Mouse (Mus musculus) lung, embryonic 15.5 days (tissue): ENCODE measurements around the gene Nipsnap3a. TPM values are rescaled to one million over a fixed set of nuclear protein-coding genes. Genes with fewer than 3 reads are reported as not detected.

Experiments used
- ATAC-seq: fragments of 200-750 bp; cut with Nextera tagmentation; 2 replicates; pipeline ENCODE4 v1.8.0; 2017; ENCODE audit warnings: moderate number of reproducible peaks, borderline replicate concordance; ENCODE audit not compliant: low FRiP score, low TSS enrichment; ENCODE audit errors: extremely low read depth
- H3K27ac ChIP-seq: fragments of 300-500 bp; sonication (generic); 2 replicates; pipeline ENCODE4 v1.5.1; 2015; ENCODE audit warnings: moderate library complexity, mild to moderate bottlenecking, inconsistent platforms
- H3K27me3 ChIP-seq: fragments of 300-500 bp; sonication (generic); 2 replicates; pipeline ENCODE4 v1.6.1; 2015; ENCODE audit warnings: inconsistent platforms
- H3K36me3 ChIP-seq: fragments of 300-500 bp; sonication (generic); 2 replicates; pipeline ENCODE4 v1.6.1; 2015; ENCODE audit warnings: inconsistent platforms
- H3K4me1 ChIP-seq: fragments of 300-500 bp; sonication (generic); 2 replicates; pipeline ENCODE4 v1.6.1; 2015; ENCODE audit warnings: inconsistent platforms
- H3K4me2 ChIP-seq: fragments of 300-500 bp; sonication (generic); 2 replicates; pipeline ENCODE4 v1.6.1; 2015; ENCODE audit warnings: inconsistent platforms, mild to moderate bottlenecking, moderate library complexity
- H3K4me3 ChIP-seq: fragments of 300-500 bp; sonication (generic); 2 replicates; pipeline ENCODE4 v1.5.1; 2015; ENCODE audit warnings: mild to moderate bottlenecking, inconsistent platforms
- H3K9ac ChIP-seq: fragments of 300-500 bp; sonication (generic); 2 replicates; pipeline ENCODE4 v1.6.1; 2015; ENCODE audit warnings: inconsistent platforms
- H3K9me3 ChIP-seq: fragments of 300-500 bp; sonication (generic); 2 replicates; pipeline ENCODE4 v1.6.1; 2016; ENCODE audit warnings: inconsistent platforms
- WGBS: fragments of 180-500 bp; shearing (Covaris S2); methylation state at CpG from one replicate; pipeline ENCODE4 v1.1.7; 2015; 5-methylcytosine and 5-hydroxymethylcytosine counted together
- polyA plus RNA-seq: library from polyadenylated mRNA; unstranded; fragments of >200 nt; fragmentation: Nextera tagmentation; extraction: Ambion mirVana; gene quantifications from 2 replicates; pipeline ENCODE4 v1.2.1, GENCODE M21; 2015

Gene Nipsnap3a
- not detected in 2 replicates for polyA plus RNA-seq

GRCm38 (mm10) chr4:52989248-52989647 is at the start of gene Nipsnap3a:
Gene Nipsnap3a, plus strand, starts transcription at chr4:52989272.
- Histone ChIP-seq H3K4me3 (no peak within 1 kb of the TSS), H3K9me3 (no peaks in the 10 kb centered on the region), H3K36me3 (no peaks in the 10 kb centered on the region), H3K27ac (no peak within 1 kb of the TSS), H3K4me1 (no peaks in the 10 kb centered on the region), H3K27me3 (no peaks in the 10 kb centered on the region), H3K9ac (no peak within 1 kb of the TSS), H3K4me2 (peak within 1 kb of the TSS; percentile 43)
- WGBS = 19% methylated on average over 12 of the region's 12 CpGs
- ATAC-seq = 0 out of 2 replicates have a peak, but pooled peaks have one; percentile 35

DNA sequence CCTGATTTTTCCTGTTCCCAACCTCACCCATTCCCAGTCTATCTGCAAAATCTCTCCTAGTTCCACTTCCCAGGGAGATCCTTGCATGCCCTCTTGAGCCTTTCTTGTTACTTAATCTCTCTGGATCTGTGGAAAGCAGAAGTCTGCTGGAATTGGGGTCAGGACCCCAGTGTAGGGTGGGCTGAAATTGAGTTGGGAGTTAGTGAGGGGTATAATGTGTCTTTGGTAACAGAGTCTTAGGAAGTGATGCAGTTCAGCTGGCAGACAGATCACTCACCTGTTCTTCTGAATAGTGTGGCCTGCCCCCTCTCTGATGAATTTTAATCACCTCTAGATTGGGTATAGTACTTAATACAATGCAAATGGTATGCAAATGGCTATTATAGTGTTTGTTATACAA is 42.4 kb upstream of the Nipsnap3a start:
- H3K27ac ChIP-seq = no peak overlapping the region
- H3K9me3 ChIP-seq = no peaks in the 10 kb centered on the region
- no peaks in the 10 kb centered on the region for H3K27me3 ChIP-seq
- H3K4me2 ChIP-seq = no peak overlapping the region
- H3K4me1 ChIP-seq = no peaks in the 10 kb centered on the region
- no peak overlapping the region for H3K9ac ChIP-seq
- no peak overlapping the region for H3K4me3 ChIP-seq
- ATAC-seq = no peak
- H3K36me3 ChIP-seq = no peaks in the 10 kb centered on the region

GRCm38 (mm10) chr4:52949005-52949404 is 40.1 kb upstream of the Nipsnap3a start:
- Histone ChIP-seq H3K4me3 (no peak overlapping the region), H3K4me2 (no peak overlapping the region), H3K9me3 (no peaks in the 10 kb centered on the region), H3K27me3 (no peaks in the 10 kb centered on the region), H3K36me3 (no peaks in the 10 kb centered on the region), H3K27ac (no peak overlapping the region), H3K4me1 (no peaks in the 10 kb centered on the region), H3K9ac (no peak overlapping the region)
- 63% methylated on average over 2 of the region's 2 CpGs for WGBS
- ATAC-seq = no peak

GRCm38 (mm10) chr4:52958693-52959092 is 30.4 kb upstream of the Nipsnap3a start:
- no peaks in the 10 kb centered on the region for H3K36me3 ChIP-seq
- H3K27me3 ChIP-seq = no peaks in the 10 kb centered on the region
- no peak overlapping the region for H3K27ac ChIP-seq
- WGBS = 32% methylated on average over 4 of the region's 4 CpGs
- no peak overlapping the region for H3K9ac ChIP-seq
- H3K9me3 ChIP-seq = no peaks in the 10 kb centered on the region
- 0 out of 2 replicates have a peak, but pooled peaks cover 4% of the 10 kb centered on the region for H3K4me1 ChIP-seq
- peak; percentile 52; the same call in 1 of the 2 replicates for ATAC-seq
- no peak overlapping the region for H3K4me2 ChIP-seq
- no peak overlapping the region for H3K4me3 ChIP-seq

DNA sequence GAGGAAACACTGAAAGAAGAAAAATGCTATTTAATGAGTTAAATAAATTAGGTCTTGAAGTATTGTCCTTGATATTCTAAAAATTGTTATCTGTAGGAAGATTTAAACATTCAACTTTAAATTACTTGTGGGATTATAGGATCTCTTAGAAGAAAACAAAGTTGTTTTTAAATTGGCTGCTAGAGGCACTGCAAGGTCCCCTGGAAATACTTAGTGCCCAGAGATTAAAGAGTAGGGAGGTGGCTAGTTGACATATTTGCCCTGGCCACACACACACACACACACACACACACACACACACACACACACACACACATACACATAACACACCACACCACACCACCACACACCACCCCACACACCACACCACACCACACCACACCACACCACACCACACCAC is 24.8 kb upstream of the Nipsnap3a start, which contains the start of gene Olfr270:
TSS of gene Olfr270 (plus strand) at position 301 of the 400 bp plus-strand sequence.
- Histone ChIP-seq H3K27ac (no peak within 1 kb of the TSS), H3K4me3 (no peak within 1 kb of the TSS), H3K4me1 (no peaks in the 10 kb centered on the region), H3K9me3 (no peaks in the 10 kb centered on the region), H3K4me2 (no peak within 1 kb of the TSS), H3K36me3 (no peaks in the 10 kb centered on the region), H3K9ac (no peak within 1 kb of the TSS), H3K27me3 (no peaks in the 10 kb centered on the region)
- ATAC-seq = no peak

DNA sequence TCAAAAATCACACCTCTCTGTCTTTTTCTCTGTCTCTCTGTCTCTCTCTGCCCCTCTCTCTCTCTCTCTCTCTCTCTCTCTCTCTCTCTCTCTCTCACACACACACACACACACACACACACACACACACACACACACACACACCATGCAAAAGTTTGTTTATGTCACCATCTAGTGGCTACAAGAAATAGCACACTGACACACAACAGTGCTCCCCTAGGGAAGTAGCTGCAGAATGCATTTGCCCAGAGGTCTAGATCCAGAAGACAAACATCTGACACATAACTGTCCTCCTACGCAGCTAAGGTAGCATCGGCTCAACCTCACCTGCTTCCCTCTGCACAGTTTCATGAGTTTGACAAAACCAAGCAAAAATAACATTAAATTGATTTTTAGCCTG is 3.9 kb upstream of the Nipsnap3a start:
- Histone ChIP-seq H3K36me3 (no peaks in the 10 kb centered on the region), H3K4me3 (no peak overlapping the region), H3K9ac (no peak overlapping the region), H3K4me1 (no peaks in the 10 kb centered on the region), H3K4me2 (no peak overlapping the region), H3K27ac (no peak overlapping the region), H3K9me3 (no peaks in the 10 kb centered on the region), H3K27me3 (no peaks in the 10 kb centered on the region)
- no peak for ATAC-seq
- 81% methylated on average over 2 of the region's 2 CpGs for WGBS

- 78% methylated on average over 2 of the region's 2 CpGs for WGBS
- no peaks in the 10 kb centered on the region for H3K9me3 ChIP-seq
- H3K27me3 ChIP-seq = no peaks in the 10 kb centered on the region
- no peaks in the 10 kb centered on the region for H3K36me3 ChIP-seq
- no peak for ATAC-seq
- no peak overlapping the region for H3K9ac ChIP-seq
- H3K27ac ChIP-seq = no peak overlapping the region
- no peaks in the 10 kb centered on the region for H3K4me1 ChIP-seq
- H3K4me3 ChIP-seq = no peak overlapping the region
- H3K4me2 ChIP-seq = no peak overlapping the region
These were observed 2.8 kb upstream of the Nipsnap3a start for GRCm38 (mm10) chr4:52986266-52986665.

DNA sequence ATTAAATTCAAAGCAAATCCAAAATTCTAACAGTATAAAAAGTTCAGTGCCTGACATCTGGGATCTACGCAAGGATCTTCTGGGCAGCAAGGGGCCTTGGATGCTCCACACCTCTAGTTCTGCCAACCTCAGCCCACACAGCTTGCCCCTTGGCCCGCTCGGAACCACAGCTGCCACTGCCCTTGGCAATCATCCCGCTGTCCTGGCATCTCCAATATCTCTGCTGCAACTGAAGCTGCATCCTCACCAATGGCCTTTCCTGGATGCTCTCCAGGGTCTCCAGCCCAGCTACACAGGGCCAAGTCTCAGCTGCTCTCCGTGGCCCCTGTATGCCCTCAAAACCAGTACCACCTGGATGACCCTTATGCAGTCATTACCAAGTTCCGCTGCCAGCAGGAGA is 10.4 kb downstream of the Nipsnap3a start:
- H3K36me3 ChIP-seq = no peaks in the 10 kb centered on the region
- H3K4me1 ChIP-seq = no peaks in the 10 kb centered on the region
- H3K27me3 ChIP-seq = no peaks in the 10 kb centered on the region
- no peak for ATAC-seq
- H3K27ac ChIP-seq = no peak overlapping the region
- H3K4me2 ChIP-seq = no peak overlapping the region
- no peak overlapping the region for H3K9ac ChIP-seq
- no peak overlapping the region for H3K4me3 ChIP-seq
- H3K9me3 ChIP-seq = no peaks in the 10 kb centered on the region
- 93% methylated on average over 6 of the region's 6 CpGs for WGBS

GRCm38 (mm10) chr4:53000154-53000553 is 11.1 kb downstream of the Nipsnap3a start:
- ATAC-seq = no peak
- no peak overlapping the region for H3K9ac ChIP-seq
- H3K36me3 ChIP-seq = no peaks in the 10 kb centered on the region
- no peaks in the 10 kb centered on the region for H3K4me1 ChIP-seq
- H3K27me3 ChIP-seq = no peaks in the 10 kb centered on the region
- no peak overlapping the region for H3K27ac ChIP-seq
- no peak overlapping the region for H3K4me2 ChIP-seq
- no peak overlapping the region for H3K4me3 ChIP-seq
- WGBS = 74% methylated on average over 8 of the region's 8 CpGs
- no peaks in the 10 kb centered on the region for H3K9me3 ChIP-seq

- Histone ChIP-seq H3K27ac (no peak overlapping the region), H3K4me3 (no peak overlapping the region), H3K4me1 (peaks cover 6% of the 10 kb centered on the region; the same call in 1 of the 2 replicates), H3K36me3 (no peaks in the 10 kb centered on the region), H3K9ac (no peak overlapping the region), H3K4me2 (no peak overlapping the region), H3K27me3 (no peaks in the 10 kb centered on the region), H3K9me3 (no peaks in the 10 kb centered on the region)
- no peak for ATAC-seq
- 66% methylated on average over 4 of the region's 4 CpGs for WGBS
These were observed 20.1 kb downstream of the Nipsnap3a start for GRCm38 (mm10) chr4:53009183-53009582.

DNA sequence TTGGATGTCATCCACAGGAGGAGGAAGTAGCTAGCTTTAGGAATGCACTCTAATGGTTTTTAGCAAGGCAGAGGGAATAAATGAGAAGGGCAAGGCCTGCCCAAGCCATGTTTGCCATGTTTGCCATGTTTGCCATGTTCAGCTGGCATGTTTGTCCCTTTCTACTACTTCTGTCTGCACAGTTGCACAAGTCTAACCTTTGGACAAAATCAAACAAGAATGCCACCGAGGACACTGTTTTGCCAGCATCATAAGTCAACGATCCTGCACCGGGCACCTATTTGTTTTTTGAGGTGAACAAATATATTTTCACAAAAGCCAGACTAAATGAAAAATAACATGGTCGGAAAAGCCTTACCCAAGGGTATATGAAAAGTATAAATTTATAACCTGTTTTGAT is 20.8 kb downstream of the Nipsnap3a start:
- H3K4me3 ChIP-seq = no peak overlapping the region
- peaks cover 6% of the 10 kb centered on the region; the same call in 1 of the 2 replicates for H3K4me1 ChIP-seq
- H3K4me2 ChIP-seq = no peak overlapping the region
- no peaks in the 10 kb centered on the region for H3K27me3 ChIP-seq
- no peaks in the 10 kb centered on the region for H3K9me3 ChIP-seq
- no peak overlapping the region for H3K27ac ChIP-seq
- ATAC-seq = no peak
- H3K9ac ChIP-seq = no peak overlapping the region
- 86% methylated on average over 4 of the region's 4 CpGs for WGBS
- H3K36me3 ChIP-seq = peaks cover under 1% of the 10 kb centered on the region; the same call in 1 of the 2 replicates

GRCm38 (mm10) chr4:53011732-53012361 is 22.8 kb downstream of the Nipsnap3a start, which contains the start of gene Nipsnap3b:
Gene Nipsnap3b, plus strand, starts transcription at chr4:53011880.
- Histone ChIP-seq H3K4me1 (peaks cover 6% of the 10 kb centered on the region; the same call in 1 of the 2 replicates), H3K4me3 (peak within 1 kb of the TSS; percentile 80), H3K4me2 (peak within 1 kb of the TSS; percentile 67), H3K27ac (peak within 1 kb of the TSS; percentile 83), H3K9ac (peak within 1 kb of the TSS; percentile 70), H3K27me3 (no peaks in the 10 kb centered on the region), H3K36me3 (peaks cover 16% of the 10 kb centered on the region), H3K9me3 (no peaks in the 10 kb centered on the region)
- under 1% methylated on average over 63 of the region's 63 CpGs for WGBS
- peak; percentile 97 for ATAC-seq
